Mouse (Mus musculus) left cerebral cortex, postnatal 4 days (tissue): Measurements from ENCODE around the gene Gm21983. TPM values are rescaled to one million over a fixed set of nuclear protein-coding genes. Genes with fewer than 3 reads are reported as not detected.
A peak's percentile ranks its signal among the peaks of the same experiment; 100 is the strongest.

Experiments used
- DNase-seq: peaks from one replicate; pipeline ENCODE4 v3.0.0-alpha.2; 2022
- intact Hi-C: fragments of 180-260 bp; cut with DNase I; formaldehyde crosslinking; loops from one replicate; pipeline ENCODE4 v1.15.1; 2025
- total RNA-seq, 2 experiments: library from RNA; stranded (reverse); gene quantifications; 2 replicates each; pipeline ENCODE4 v1.2.3; 2021

Gene Gm21983
- total RNA-seq, 2 experiments from 2014 or later, result not detected

GRCm38 (mm10) chr7:27163450-27163805 lies 17.5 kb downstream of the Gm21983 start:
- no peak for DNase-seq
- intact Hi-C loops, result no loop called here

- intact Hi-C loops, result no loop called here
Observed at GRCm38 (mm10) chr7:27162780-27163449, 18.0 kb downstream of the Gm21983 start.

GRCm38 (mm10) chr7:27161744-27162143 lies 19.1 kb downstream of the Gm21983 start:
- intact Hi-C loops, result no loop called here

More at GRCm38 (mm10) chr7:27162780-27163449, 18.0 kb downstream of the Gm21983 start:
- DNase-seq, result no peak

GRCm38 (mm10) chr7:27160921-27161320 lies 20.0 kb downstream of the Gm21983 start:
- no peak for DNase-seq
- intact Hi-C loops, result no loop called here

More at GRCm38 (mm10) chr7:27161744-27162143, 19.1 kb downstream of the Gm21983 start:
- no peak for DNase-seq

GRCm38 (mm10) chr7:27159882-27160281 lies 21.0 kb downstream of the Gm21983 start:
- DNase-seq, result peak; percentile 90
- intact Hi-C loops, result no loop called here

- intact Hi-C loops, result no loop called here
- DNase-seq, result no peak
Observed at GRCm38 (mm10) chr7:27159256-27159655, 21.6 kb downstream of the Gm21983 start.

GRCm38 (mm10) chr7:27158171-27158570 lies 22.7 kb downstream of the Gm21983 start:
- intact Hi-C loops, result no loop called here
- no peak for DNase-seq

- intact Hi-C loops, result no loop called here
- no peak for DNase-seq
Observed at GRCm38 (mm10) chr7:27156005-27156404, 24.9 kb downstream of the Gm21983 start.

- DNase-seq, result no peak
- intact Hi-C loops, result no loop called here
Observed at GRCm38 (mm10) chr7:27153205-27153764, 27.6 kb downstream of the Gm21983 start, which contains the start of gene Cyp2t4. Gene Cyp2t4, plus strand, starts transcription at chr7:27153714.

- intact Hi-C loops, result no loop called here
- DNase-seq, result no peak
Observed at GRCm38 (mm10) chr7:27136410-27136996, 44.4 kb downstream of the Gm21983 start.

GRCm38 (mm10) chr7:27133757-27134156 lies 47.1 kb downstream of the Gm21983 start:
- intact Hi-C loops, result no loop called here
- DNase-seq, result no peak

- DNase-seq, result no peak
Observed at GRCm38 (mm10) chr7:27133156-27133555, 47.7 kb downstream of the Gm21983 start.

GRCm38 (mm10) chr7:27132588-27132987 lies 48.3 kb downstream of the Gm21983 start:
- DNase-seq, result peak; percentile 75
- intact Hi-C loops, result no loop called here

More at GRCm38 (mm10) chr7:27133156-27133555, 47.7 kb downstream of the Gm21983 start:
- intact Hi-C loops, result no loop called here

GRCm38 (mm10) chr7:27131387-27131786 lies 49.5 kb downstream of the Gm21983 start:
- no peak for DNase-seq
- intact Hi-C loops, result no loop called here

GRCm38 (mm10) chr7:27130521-27131370 lies 50.1 kb downstream of the Gm21983 start:
- no peak for DNase-seq
- intact Hi-C loops, result no loop called here

- intact Hi-C loops, result no loop called here
Observed at GRCm38 (mm10) chr7:27129811-27130210, 51.1 kb downstream of the Gm21983 start.

GRCm38 (mm10) chr7:27128946-27129345 lies 51.9 kb downstream of the Gm21983 start:
- no peak for DNase-seq
- intact Hi-C loops, result no loop called here

More at GRCm38 (mm10) chr7:27129811-27130210, 51.1 kb downstream of the Gm21983 start:
- DNase-seq, result no peak

GRCm38 (mm10) chr7:27128162-27128561 lies 52.7 kb downstream of the Gm21983 start:
- no peak for DNase-seq
- intact Hi-C loops, result no loop called here

- no peak for DNase-seq
- intact Hi-C loops, result no loop called here
Observed at GRCm38 (mm10) chr7:27124969-27125368, 55.9 kb downstream of the Gm21983 start.

- DNase-seq, result no peak
- intact Hi-C loops, result no loop called here
Observed at GRCm38 (mm10) chr7:27124305-27124832, 56.5 kb downstream of the Gm21983 start.

GRCm38 (mm10) chr7:27119676-27120075 lies 61.2 kb downstream of the Gm21983 start, which contains the start of gene Cyp2f2:
Gene Cyp2f2, plus strand, starts transcription at chr7:27119909.
- no peak for DNase-seq
- intact Hi-C loops, result no loop called here
